Mouse (Mus musculus) embryonic fibroblast, embryonic 13.5 days (primary cell): ENCODE measurements around the gene Ngb.

Experiments
- CTCF ChIP-seq: IDR thresholded peaks from 2 replicates; pipeline ENCODE4 v1.5.1; 2011; ENCODE audit warnings: mild to moderate bottlenecking, control low read depth, low read length, moderate library complexity, borderline replicate concordance; ENCODE audit not compliant: insufficient read depth
- POLR2A ChIP-seq: IDR thresholded peaks from 2 replicates; pipeline ENCODE4 v1.6.1; 2011; ENCODE audit warnings: low read depth, mild to moderate bottlenecking, control low read depth, low read length, moderate library complexity

GRCm38 (mm10) chr12:87121918-87122589 is 19.7 kb upstream of the Ngb start:
- TF ChIP-seq POLR2A (no peak), CTCF (no peak)
